Mouse (Mus musculus) G1E (cell line): ENCODE results near the gene Frmd5. TPM values are rescaled to one million over a fixed set of nuclear protein-coding genes. Genes with fewer than 3 reads are reported as not detected.
"Not testable (repeated sequence)": the region's sequence is repeated elsewhere in the genome, so short reads cannot be mapped to it uniquely, and the experiment has no call there.

Experiments used
- ATAC-seq: 2 replicates; pipeline ENCODE4 v1.8.0; 2016; ENCODE audit warnings: mild to moderate bottlenecking; ENCODE audit not compliant: insufficient number of reproducible peaks, poor library complexity, low FRiP score, severe bottlenecking; ENCODE audit errors: extremely low read depth
- DNase-seq: peaks from one replicate; pipeline ENCODE4 v3.0.0; 2012; ENCODE audit warnings: low spot score
- H3K27me3 ChIP-seq: 2 replicates; pipeline ENCODE4 v1.6.1; 2012; ENCODE audit warnings: mild to moderate bottlenecking, low read length, inconsistent platforms; ENCODE audit not compliant: insufficient read depth
- H3K36me3 ChIP-seq: replicated peaks from 2 replicates; pipeline ENCODE3; 2012; ENCODE audit warnings: mild to moderate bottlenecking, inconsistent platforms
- H3K4me1 ChIP-seq: 2 replicates; pipeline ENCODE4 v1.6.1; 2012; ENCODE audit warnings: low read depth, low read length, inconsistent platforms, mixed read lengths; ENCODE audit not compliant: insufficient read depth
- H3K4me3 ChIP-seq: 2 replicates; pipeline ENCODE4 v1.5.1; 2012; ENCODE audit warnings: low read depth, mild to moderate bottlenecking, inconsistent platforms, low read length, moderate library complexity, mixed read lengths
- H3K9me3 ChIP-seq: replicated peaks from 2 replicates; pipeline ENCODE4 v1.6.1; 2012; ENCODE audit warnings: inconsistent platforms
- CTCF ChIP-seq: IDR thresholded peaks from 2 replicates; pipeline ENCODE4 v1.5.1; 2012; ENCODE audit warnings: low read depth, low read length, inconsistent platforms, mixed read lengths
- GATA1 ChIP-seq: IDR thresholded peaks from 2 replicates; pipeline ENCODE4 v1.6.1; 2012; ENCODE audit warnings: borderline replicate concordance, low read length, inconsistent platforms, mixed read lengths
- GATA2 ChIP-seq: IDR thresholded peaks from 2 replicates; pipeline ENCODE4 v1.6.1; 2012; ENCODE audit warnings: low read depth, low read length, inconsistent platforms, borderline replicate concordance
- POLR2AphosphoS5 ChIP-seq: IDR thresholded peaks from 2 replicates; pipeline ENCODE4 v1.6.1; 2012; ENCODE audit warnings: low read depth, low read length, inconsistent platforms; ENCODE audit not compliant: insufficient replicate concordance
- TAL1 ChIP-seq: conservative IDR thresholded peaks from 2 replicates; pipeline ENCODE4 v1.6.1; 2012; ENCODE audit warnings: low read depth, low read length, inconsistent platforms, mixed read lengths
- polyA plus RNA-seq: library from polyadenylated mRNA; stranded (reverse); fragments of >175 nt; gene quantifications from 2 replicates; pipeline ENCODE4 v1.2.3, GENCODE M21; 2012
- total RNA-seq, 2 experiments: library from RNA; stranded (forward) in 1 of 2; stranded (reverse) in 1 of 2; fragments of 200-1000 nt in 1 of 2; fragments of >200 nt in 1 of 2; fragmentation: Nextera tagmentation in 1 of 2; gene quantifications; 2 replicates each; pipeline ENCODE4 v1.2.3; 2014 to 2017

The Frmd5 gene
- total and polyA plus RNA-seq, 3 experiments = 12.8 to 79.4 (median 20.6) TPM

- no peaks in the 10 kb centered on the region for H3K27me3 ChIP-seq
- peaks cover 59% of the 10 kb centered on the region for H3K36me3 ChIP-seq
- no peaks in the 10 kb centered on the region for H3K9me3 ChIP-seq
- peaks cover 20% of the 10 kb centered on the region for H3K4me1 ChIP-seq
- no peak for ATAC-seq
- no peak for DNase-seq
- no peak for TF ChIP-seq GATA2
- no peak for TF ChIP-seq POLR2AphosphoS5
- TF ChIP-seq TAL1 = no peak
- no peak overlapping the region for H3K4me3 ChIP-seq
These were observed 288.8 kb downstream of the Frmd5 start for GRCm38 (mm10) chr2:121518106-121518505.

GRCm38 (mm10) chr2:121514211-121514610 lies 292.7 kb downstream of the Frmd5 start:
- TF ChIP-seq GATA1 (no peak), CTCF (no peak)
- H3K9me3 ChIP-seq = no peaks in the 10 kb centered on the region
- peaks cover 74% of the 10 kb centered on the region for H3K36me3 ChIP-seq
- no peaks in the 10 kb centered on the region for H3K27me3 ChIP-seq
- H3K4me3 ChIP-seq = no peak overlapping the region
- peaks cover 30% of the 10 kb centered on the region for H3K4me1 ChIP-seq
- ATAC-seq = no peak
- no peak for DNase-seq

- ATAC-seq, H3K4me3 ChIP-seq, H3K9me3 ChIP-seq, DNase-seq, H3K27me3 ChIP-seq: not testable (repeated sequence)
- Histone ChIP-seq H3K36me3 (peaks cover 77% of the 10 kb centered on the region), H3K4me1 (peaks cover 38% of the 10 kb centered on the region)
These were observed 293.7 kb downstream of the Frmd5 start for GRCm38 (mm10) chr2:121512991-121513765.

GRCm38 (mm10) chr2:121511401-121511800 lies 295.5 kb downstream of the Frmd5 start:
- Histone ChIP-seq H3K4me1 (peaks cover 43% of the 10 kb centered on the region), H3K36me3 (peaks cover 67% of the 10 kb centered on the region), H3K9me3 (no peaks in the 10 kb centered on the region)

GRCm38 (mm10) chr2:121509584-121509983 lies 297.3 kb downstream of the Frmd5 start:
- TF ChIP-seq GATA1 (no peak), TAL1 (no peak), CTCF (no peak), POLR2AphosphoS5 (no peak), GATA2 (no peak)
- peak; percentile 23 for DNase-seq
- ATAC-seq = no peak; the same call in 1 of the 2 replicates
- H3K36me3 ChIP-seq = peaks cover 59% of the 10 kb centered on the region
- peaks cover 45% of the 10 kb centered on the region for H3K4me1 ChIP-seq
- H3K4me3 ChIP-seq = peak overlapping the region; percentile 54; the same call in 1 of the 2 replicates
- no peaks in the 10 kb centered on the region for H3K9me3 ChIP-seq
- no peaks in the 10 kb centered on the region for H3K27me3 ChIP-seq

More at GRCm38 (mm10) chr2:121511401-121511800, 295.5 kb downstream of the Frmd5 start:
- TF ChIP-seq TAL1 = no peak
- no peak for TF ChIP-seq GATA2
- TF ChIP-seq CTCF = no peak
- no peak for TF ChIP-seq GATA1
- TF ChIP-seq POLR2AphosphoS5 = no peak
- no peak overlapping the region for H3K4me3 ChIP-seq
- no peaks in the 10 kb centered on the region for H3K27me3 ChIP-seq
- ATAC-seq (no peak), DNase-seq (no peak)

- no peaks in the 10 kb centered on the region for H3K27me3 ChIP-seq
These were observed 298.9 kb downstream of the Frmd5 start for GRCm38 (mm10) chr2:121507951-121508330.

More at GRCm38 (mm10) chr2:121507951-121508330, 298.9 kb downstream of the Frmd5 start:
- TF ChIP-seq GATA2 = no peak
- no peak for TF ChIP-seq POLR2AphosphoS5
- no peak for TF ChIP-seq CTCF
- TF ChIP-seq GATA1 = no peak
- TF ChIP-seq TAL1 = no peak
- ATAC-seq = no peak
- DNase-seq = no peak
- no peaks in the 10 kb centered on the region for H3K9me3 ChIP-seq
- H3K4me3 ChIP-seq = peak overlapping the region; percentile 75
- H3K4me1 ChIP-seq = peaks cover 42% of the 10 kb centered on the region
- H3K36me3 ChIP-seq = peaks cover 50% of the 10 kb centered on the region
